Mouse (Mus musculus) lung, embryonic 15.5 days (tissue): ENCODE results near the gene Mmp8. TPM values are rescaled to one million over a fixed set of nuclear protein-coding genes. Genes with fewer than 3 reads are reported as not detected.
A peak's percentile ranks its signal among the peaks of the same experiment; 100 is the strongest.

Experiments used
- ATAC-seq: fragments of 200-750 bp; cut with Nextera tagmentation; 2 replicates; pipeline ENCODE4 v1.8.0; 2017; ENCODE audit warnings: moderate number of reproducible peaks, borderline replicate concordance; ENCODE audit not compliant: low FRiP score, low TSS enrichment; ENCODE audit errors: extremely low read depth
- H3K27ac ChIP-seq: fragments of 300-500 bp; sonication (generic); 2 replicates; pipeline ENCODE4 v1.5.1; 2015; ENCODE audit warnings: moderate library complexity, mild to moderate bottlenecking, inconsistent platforms
- H3K27me3 ChIP-seq: fragments of 300-500 bp; sonication (generic); 2 replicates; pipeline ENCODE4 v1.6.1; 2015; ENCODE audit warnings: inconsistent platforms
- H3K36me3 ChIP-seq: fragments of 300-500 bp; sonication (generic); 2 replicates; pipeline ENCODE4 v1.6.1; 2015; ENCODE audit warnings: inconsistent platforms
- H3K4me1 ChIP-seq: fragments of 300-500 bp; sonication (generic); 2 replicates; pipeline ENCODE4 v1.6.1; 2015; ENCODE audit warnings: inconsistent platforms
- H3K4me2 ChIP-seq: fragments of 300-500 bp; sonication (generic); 2 replicates; pipeline ENCODE4 v1.6.1; 2015; ENCODE audit warnings: inconsistent platforms, mild to moderate bottlenecking, moderate library complexity
- H3K4me3 ChIP-seq: fragments of 300-500 bp; sonication (generic); 2 replicates; pipeline ENCODE4 v1.5.1; 2015; ENCODE audit warnings: mild to moderate bottlenecking, inconsistent platforms
- H3K9ac ChIP-seq: fragments of 300-500 bp; sonication (generic); 2 replicates; pipeline ENCODE4 v1.6.1; 2015; ENCODE audit warnings: inconsistent platforms
- H3K9me3 ChIP-seq: fragments of 300-500 bp; sonication (generic); 2 replicates; pipeline ENCODE4 v1.6.1; 2016; ENCODE audit warnings: inconsistent platforms
- WGBS: fragments of 180-500 bp; shearing (Covaris S2); methylation state at CpG from one replicate; pipeline ENCODE4 v1.1.7; 2015; 5-methylcytosine and 5-hydroxymethylcytosine counted together
- polyA plus RNA-seq: library from polyadenylated mRNA; unstranded; fragments of >200 nt; fragmentation: Nextera tagmentation; extraction: Ambion mirVana; gene quantifications from 2 replicates; pipeline ENCODE4 v1.2.1, GENCODE M21; 2015

Mmp8 gene
- polyA plus RNA-seq, 1 experiment from 2014 or later = 2.0 TPM

DNA sequence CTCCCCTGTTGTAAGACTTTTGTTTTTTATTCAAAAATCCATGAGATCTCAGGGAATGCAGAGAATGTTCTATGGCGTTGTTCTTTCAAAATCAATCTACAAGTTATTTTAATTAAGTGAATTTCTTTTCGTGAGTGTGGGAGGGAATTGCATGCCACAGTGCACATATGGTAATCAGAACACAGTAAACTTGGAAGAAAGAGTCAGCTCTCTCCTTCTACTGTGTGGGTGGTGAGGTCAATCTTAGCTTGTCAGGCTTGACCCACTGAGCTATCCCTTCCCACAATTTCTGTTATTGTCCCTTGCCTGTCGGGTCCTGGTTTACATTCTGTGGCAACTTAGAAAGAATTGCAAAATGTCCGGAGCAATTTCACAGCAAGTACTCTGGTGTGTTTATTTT, 1.8 kb downstream of the Mmp8 start:
- no peak for ATAC-seq
- no peak overlapping the region for H3K4me2 ChIP-seq
- no peak overlapping the region for H3K9ac ChIP-seq
- H3K27ac ChIP-seq = no peak overlapping the region
- no peaks in the 10 kb centered on the region for H3K27me3 ChIP-seq
- WGBS = 53% methylated on average over 4 of the region's 4 CpGs
- no peaks in the 10 kb centered on the region for H3K36me3 ChIP-seq
- H3K4me1 ChIP-seq = 0 out of 2 replicates have a peak, but pooled peaks cover 8% of the 10 kb centered on the region
- H3K4me3 ChIP-seq = no peak overlapping the region
- H3K9me3 ChIP-seq = no peaks in the 10 kb centered on the region

DNA sequence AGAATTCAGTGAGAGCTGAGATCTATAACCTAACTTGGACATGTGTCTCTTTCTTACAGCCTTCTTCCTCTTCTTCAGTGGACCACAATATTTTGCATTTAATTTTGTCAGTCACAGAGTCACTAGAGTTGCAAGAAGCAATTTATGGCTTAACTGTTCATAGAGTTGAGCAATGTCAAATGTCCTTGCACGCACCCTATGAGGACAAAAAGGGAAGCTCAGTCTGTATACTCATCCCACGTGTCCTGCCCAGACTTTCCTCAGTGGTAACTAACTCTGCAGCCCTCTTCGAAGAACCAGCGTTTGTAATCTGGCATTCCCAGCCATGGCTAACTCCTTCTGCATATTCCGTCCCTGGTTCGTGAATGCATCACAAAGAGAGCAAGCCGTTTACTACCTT, 9.1 kb downstream of the Mmp8 start:
- WGBS = 38% methylated on average over 7 of the region's 7 CpGs
- H3K9ac ChIP-seq = no peak overlapping the region
- H3K4me3 ChIP-seq = no peak overlapping the region
- H3K27ac ChIP-seq = no peak overlapping the region; the same call in 1 of the 2 replicates
- H3K36me3 ChIP-seq = no peaks in the 10 kb centered on the region
- H3K27me3 ChIP-seq = no peaks in the 10 kb centered on the region
- H3K4me2 ChIP-seq = no peak overlapping the region
- H3K4me1 ChIP-seq = no peaks in the 10 kb centered on the region
- ATAC-seq = peak; percentile 56; the same call in 1 of the 2 replicates
- H3K9me3 ChIP-seq = no peaks in the 10 kb centered on the region

DNA sequence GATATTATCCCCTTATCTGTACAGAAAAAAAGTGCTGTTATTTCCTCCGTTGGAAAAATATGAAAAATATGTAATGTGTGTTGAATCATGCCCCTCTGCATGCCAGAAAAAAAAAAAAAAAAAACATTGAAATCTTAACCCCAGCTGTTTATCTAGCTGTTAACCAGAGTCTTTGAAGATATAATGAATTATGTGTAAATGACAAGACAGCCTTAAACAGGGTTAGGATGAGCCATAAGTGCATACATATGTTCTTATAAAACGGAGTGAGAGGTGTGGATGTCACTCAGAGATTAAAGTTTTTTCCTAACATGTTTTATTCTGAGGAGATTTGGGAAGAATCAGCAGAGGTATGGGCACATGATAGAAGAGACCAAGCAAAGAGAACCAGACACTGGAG, 9.7 kb downstream of the Mmp8 start:
- Histone ChIP-seq H3K4me2 (no peak overlapping the region), H3K4me3 (no peak overlapping the region), H3K27me3 (no peaks in the 10 kb centered on the region), H3K9me3 (no peaks in the 10 kb centered on the region), H3K4me1 (0 out of 2 replicates have a peak, but pooled peaks cover 3% of the 10 kb centered on the region), H3K9ac (no peak overlapping the region), H3K27ac (no peak overlapping the region), H3K36me3 (no peaks in the 10 kb centered on the region)
- peak; percentile 22; the same call in 1 of the 2 replicates for ATAC-seq
- WGBS = 24% methylated on average over 2 of the region's 2 CpGs

DNA sequence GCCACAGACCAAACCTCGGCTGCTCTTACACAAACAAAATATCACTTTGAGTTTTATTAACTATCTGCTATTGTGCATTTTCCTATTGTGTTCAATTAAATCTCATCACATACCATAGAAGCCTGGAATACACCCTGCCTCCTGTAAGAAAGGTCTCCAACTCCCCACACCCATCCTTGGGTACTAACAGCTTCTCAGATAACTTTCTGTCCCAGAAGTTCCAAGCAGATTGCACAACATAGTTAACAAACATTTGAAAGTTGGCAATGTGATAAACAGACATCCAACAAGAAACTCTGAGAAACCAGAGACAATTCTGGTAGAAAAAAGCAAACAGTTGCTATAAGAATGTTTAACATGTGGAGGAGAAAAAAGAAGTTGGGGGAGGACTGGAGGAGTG, 12.2 kb downstream of the Mmp8 start:
- no peaks in the 10 kb centered on the region for H3K27me3 ChIP-seq
- H3K9me3 ChIP-seq = no peaks in the 10 kb centered on the region
- no peak overlapping the region for H3K4me3 ChIP-seq
- no peak for ATAC-seq
- H3K4me2 ChIP-seq = no peak overlapping the region
- no peak overlapping the region for H3K9ac ChIP-seq
- WGBS = 58% methylated on average over 1 of the region's 1 CpGs
- no peaks in the 10 kb centered on the region for H3K36me3 ChIP-seq
- no peak overlapping the region for H3K27ac ChIP-seq
- H3K4me1 ChIP-seq = peaks cover 7% of the 10 kb centered on the region; the same call in 1 of the 2 replicates

DNA sequence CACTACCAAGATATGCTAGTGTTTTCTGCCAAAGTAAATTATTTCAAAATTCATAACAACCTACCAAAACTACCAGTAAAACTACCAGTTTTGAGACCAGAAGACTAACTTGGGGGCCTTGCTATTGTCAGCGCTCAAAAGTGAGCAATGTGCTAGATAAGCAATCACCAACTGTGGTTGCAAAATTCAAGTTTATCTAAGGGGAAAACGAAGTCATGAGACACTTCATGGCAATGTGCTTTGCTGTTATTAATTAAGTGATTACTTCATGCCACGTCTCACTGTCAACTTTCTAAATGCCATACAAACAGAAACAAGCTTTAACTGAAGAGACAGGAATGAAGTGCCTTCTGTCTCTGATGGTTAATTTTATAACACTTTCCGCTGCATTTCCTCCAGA, 12.9 kb downstream of the Mmp8 start, which contains the start of gene Mmp27:
Gene Mmp27, plus strand, starts transcription at position 235 of the 400 bp plus-strand sequence.
- Histone ChIP-seq H3K9me3 (no peaks in the 10 kb centered on the region), H3K36me3 (no peaks in the 10 kb centered on the region), H3K4me2 (no peak within 1 kb of the TSS), H3K4me3 (no peak within 1 kb of the TSS), H3K4me1 (peaks cover 7% of the 10 kb centered on the region; the same call in 1 of the 2 replicates), H3K27ac (no peak within 1 kb of the TSS), H3K9ac (no peak within 1 kb of the TSS), H3K27me3 (no peaks in the 10 kb centered on the region)
- no peak for ATAC-seq
- WGBS = 40% methylated on average over 4 of the region's 4 CpGs

DNA sequence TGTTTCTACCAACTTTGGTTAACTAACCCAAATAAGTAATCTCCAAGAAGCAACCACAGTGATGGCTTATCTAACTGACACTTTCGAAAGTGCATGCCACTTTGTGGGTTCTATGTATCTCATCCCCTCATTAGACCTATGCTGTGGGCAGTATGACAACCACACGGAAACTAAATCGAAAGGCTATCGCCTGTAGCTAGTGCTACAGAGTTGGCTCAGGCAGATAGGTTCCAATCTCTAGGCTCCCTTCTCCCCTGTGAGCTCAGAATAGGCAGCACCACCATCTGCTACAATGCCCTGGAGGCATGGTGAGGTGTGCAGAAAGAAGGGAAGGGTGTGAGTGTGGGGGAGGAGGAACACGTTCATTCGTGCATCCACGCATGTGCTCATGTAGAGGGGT, 13.9 kb downstream of the Mmp8 start:
- Histone ChIP-seq H3K27ac (no peak overlapping the region), H3K4me2 (no peak overlapping the region), H3K27me3 (no peaks in the 10 kb centered on the region), H3K4me3 (no peak overlapping the region), H3K4me1 (peaks cover 7% of the 10 kb centered on the region; the same call in 1 of the 2 replicates), H3K9ac (no peak overlapping the region), H3K9me3 (no peaks in the 10 kb centered on the region), H3K36me3 (no peaks in the 10 kb centered on the region)
- no peak for ATAC-seq
- WGBS = 94% methylated on average over 7 of the region's 7 CpGs

DNA sequence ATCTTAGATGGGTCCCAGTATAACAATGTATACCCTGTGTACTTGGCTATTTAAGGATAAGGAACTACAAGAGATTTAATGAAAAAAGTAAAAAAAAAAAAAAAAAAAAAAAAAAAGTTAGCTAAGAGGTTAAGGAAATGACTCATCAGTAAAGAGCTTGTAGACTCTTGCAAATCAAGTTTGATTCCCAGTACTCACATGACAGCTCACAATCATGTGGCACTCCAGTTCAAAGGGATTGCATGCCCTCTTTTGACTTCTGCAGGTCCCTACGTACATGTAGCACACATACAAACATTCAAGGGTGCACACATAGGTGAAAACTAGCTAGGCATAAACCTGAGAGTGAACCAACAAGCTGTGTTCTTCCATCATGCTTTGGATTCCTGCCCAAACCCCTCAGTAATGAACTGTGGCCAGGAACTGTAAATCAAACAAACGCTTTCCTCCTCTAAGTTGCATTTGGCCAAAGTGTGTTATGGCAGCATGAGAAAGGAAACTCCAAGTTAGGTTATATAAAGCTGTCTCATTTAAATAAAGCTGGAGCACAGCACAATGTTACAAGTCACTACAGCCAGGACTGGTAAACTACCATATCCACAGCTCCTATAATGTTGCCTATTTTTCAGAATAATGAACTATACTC, 14.5 kb downstream of the Mmp8 start:
- no peak overlapping the region for H3K4me3 ChIP-seq
- 30% methylated on average over 2 of the region's 2 CpGs for WGBS
- H3K27ac ChIP-seq = no peak overlapping the region
- peak; percentile 57; the same call in 1 of the 2 replicates for ATAC-seq
- no peaks in the 10 kb centered on the region for H3K36me3 ChIP-seq
- H3K4me2 ChIP-seq = no peak overlapping the region
- H3K9ac ChIP-seq = no peak overlapping the region
- peaks cover 7% of the 10 kb centered on the region; the same call in 1 of the 2 replicates for H3K4me1 ChIP-seq
- no peaks in the 10 kb centered on the region for H3K9me3 ChIP-seq
- no peaks in the 10 kb centered on the region for H3K27me3 ChIP-seq

DNA sequence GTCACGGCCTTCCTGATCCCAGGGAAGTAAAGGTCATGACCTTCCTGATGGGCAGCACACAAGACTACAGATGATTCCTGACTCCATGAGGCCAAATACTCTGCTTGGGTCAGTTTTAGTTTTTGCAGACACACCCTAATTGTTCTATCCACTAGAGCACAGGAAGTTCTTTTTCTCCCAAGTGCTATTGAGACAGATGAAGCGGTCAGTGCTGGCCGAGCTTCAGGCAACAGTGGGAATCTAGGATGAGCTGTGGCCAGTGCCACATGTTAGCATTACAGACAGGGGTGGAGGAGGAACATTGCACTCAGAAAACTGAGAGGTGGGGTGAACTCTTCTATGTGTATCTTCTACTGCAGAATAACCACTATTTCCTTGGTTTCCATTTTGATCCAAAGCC, 17.3 kb downstream of the Mmp8 start:
- Histone ChIP-seq H3K9me3 (no peaks in the 10 kb centered on the region), H3K9ac (no peak overlapping the region), H3K27me3 (no peaks in the 10 kb centered on the region), H3K4me3 (no peak overlapping the region), H3K36me3 (no peaks in the 10 kb centered on the region), H3K4me1 (peaks cover 7% of the 10 kb centered on the region; the same call in 1 of the 2 replicates), H3K4me2 (no peak overlapping the region), H3K27ac (no peak overlapping the region)
- WGBS = 82% methylated on average over 3 of the region's 3 CpGs
- no peak for ATAC-seq

DNA sequence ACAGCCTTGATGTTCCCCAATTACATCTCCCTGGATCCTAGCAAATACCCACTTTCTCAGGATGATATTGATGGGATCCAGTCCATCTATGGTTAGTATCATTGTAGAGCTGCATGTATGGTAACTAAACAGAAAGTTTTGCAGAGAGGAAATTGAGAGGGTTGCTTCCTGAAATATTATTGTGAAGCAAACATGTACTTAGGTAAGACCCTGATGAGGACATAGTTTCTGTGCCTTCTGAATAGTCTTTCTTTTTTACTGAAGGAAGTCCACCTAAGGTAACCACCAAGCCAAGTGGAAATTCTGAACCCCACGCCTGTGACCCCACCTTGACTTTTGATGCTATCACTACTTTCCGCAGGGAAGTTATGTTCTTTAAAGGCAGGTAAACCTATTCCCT, 19.1 kb downstream of the Mmp8 start:
- Histone ChIP-seq H3K9ac (no peak overlapping the region), H3K4me2 (no peak overlapping the region), H3K4me1 (peaks cover 7% of the 10 kb centered on the region; the same call in 1 of the 2 replicates), H3K36me3 (no peaks in the 10 kb centered on the region), H3K9me3 (no peaks in the 10 kb centered on the region), H3K27me3 (no peaks in the 10 kb centered on the region), H3K27ac (no peak overlapping the region), H3K4me3 (no peak overlapping the region)
- 85% methylated on average over 2 of the region's 2 CpGs for WGBS
- no peak for ATAC-seq

DNA sequence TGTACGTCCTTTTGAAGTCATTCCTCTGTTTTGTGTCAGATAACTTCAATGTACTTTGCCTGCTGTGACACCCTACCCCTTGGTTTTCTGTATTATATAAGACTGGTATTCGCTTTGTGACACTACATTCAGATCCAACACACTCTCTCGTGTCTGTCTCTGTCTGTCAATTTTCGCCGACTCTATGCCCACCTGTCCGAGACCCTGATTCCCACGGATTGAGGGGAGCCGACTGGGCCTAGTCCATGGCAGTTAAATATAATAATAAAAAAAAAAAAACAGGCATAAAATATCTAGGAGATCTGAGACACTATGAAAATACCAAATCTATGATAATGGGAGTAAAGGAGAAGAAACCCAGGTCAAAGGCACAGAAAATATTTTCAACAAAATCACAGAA, 31.8 kb downstream of the Mmp8 start:
- Histone ChIP-seq H3K27ac (no peak overlapping the region), H3K36me3 (no peaks in the 10 kb centered on the region), H3K4me2 (no peak overlapping the region), H3K4me3 (no peak overlapping the region), H3K27me3 (no peaks in the 10 kb centered on the region), H3K9ac (no peak overlapping the region), H3K4me1 (peaks cover 4% of the 10 kb centered on the region; the same call in 1 of the 2 replicates), H3K9me3 (no peaks in the 10 kb centered on the region)
- WGBS = 62% methylated on average over 8 of the region's 8 CpGs
- ATAC-seq = no peak

DNA sequence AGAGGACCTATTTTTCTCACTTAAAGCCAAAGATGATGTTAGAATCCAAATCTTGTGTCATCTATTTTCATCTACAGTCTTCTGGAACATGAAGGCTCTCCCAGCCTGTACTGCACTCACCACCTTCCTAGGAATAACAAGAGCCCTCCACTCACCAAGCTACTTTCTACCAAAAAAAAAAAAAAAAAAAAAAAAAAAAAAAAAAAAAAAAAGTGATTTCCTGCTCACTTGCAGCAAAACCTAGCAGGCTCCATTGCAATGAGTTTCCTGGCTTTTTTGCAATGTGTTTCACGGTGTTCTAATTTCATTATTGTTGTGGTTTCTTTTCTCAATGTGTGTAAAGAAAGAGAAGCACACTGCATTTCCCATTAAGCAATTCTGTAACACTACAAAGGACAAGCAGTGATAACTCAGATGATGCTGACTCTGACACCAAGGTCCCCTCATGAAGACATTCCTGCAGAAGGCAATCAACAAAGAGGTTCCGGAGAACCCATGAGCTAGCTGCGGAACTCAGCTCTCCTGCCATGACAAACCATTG, 35.1 kb downstream of the Mmp8 start:
- Histone ChIP-seq H3K4me1 (peaks cover 4% of the 10 kb centered on the region; the same call in 1 of the 2 replicates), H3K4me3 (no peak overlapping the region), H3K4me2 (no peak overlapping the region), H3K27ac (no peak overlapping the region), H3K9me3 (no peaks in the 10 kb centered on the region), H3K9ac (no peak overlapping the region), H3K27me3 (no peaks in the 10 kb centered on the region), H3K36me3 (no peaks in the 10 kb centered on the region)
- WGBS = 91% methylated on average over 3 of the region's 3 CpGs
- ATAC-seq = no peak

DNA sequence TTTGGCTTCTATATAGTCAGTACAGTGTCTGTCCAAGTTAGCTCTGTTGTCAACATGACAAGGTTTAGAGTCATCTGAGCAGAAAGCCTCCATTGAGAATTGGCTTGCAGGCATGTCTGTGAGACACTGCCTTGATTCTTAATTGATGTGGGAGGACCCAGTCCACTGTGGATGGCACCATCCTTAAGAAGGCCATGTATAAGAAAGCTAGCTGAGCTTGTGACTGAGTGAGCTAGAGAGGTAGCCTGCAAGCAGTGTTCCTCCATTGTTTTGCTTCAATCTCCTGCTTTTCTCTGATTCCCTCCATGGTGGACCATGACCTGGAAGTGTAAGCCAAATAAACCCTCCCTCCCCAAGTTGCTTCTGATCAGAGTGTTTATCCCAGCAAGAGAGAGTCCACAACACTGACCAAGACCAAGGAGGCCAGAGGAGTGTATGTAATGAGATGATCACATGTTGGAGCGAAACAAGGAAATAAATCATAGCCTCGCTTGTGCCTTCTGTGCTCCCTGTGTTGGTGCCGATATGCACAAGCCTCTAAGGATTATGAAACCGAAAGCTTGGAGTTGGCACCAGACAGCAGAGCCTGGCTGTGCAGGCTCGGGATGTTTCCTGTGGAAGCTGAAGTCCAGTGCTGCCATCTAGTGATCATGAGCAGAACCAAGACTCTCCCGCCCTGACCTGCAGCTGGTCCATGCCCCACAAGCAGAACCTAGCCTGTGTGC, 36.7 kb downstream of the Mmp8 start:
- no peaks in the 10 kb centered on the region for H3K27me3 ChIP-seq
- ATAC-seq = peak; percentile 97
- H3K4me2 ChIP-seq = peak overlapping the region; percentile 52
- H3K4me1 ChIP-seq = peaks cover 4% of the 10 kb centered on the region; the same call in 1 of the 2 replicates
- peak overlapping the region; percentile 25 for H3K9ac ChIP-seq
- peak overlapping the region; percentile 37 for H3K4me3 ChIP-seq
- H3K36me3 ChIP-seq = no peaks in the 10 kb centered on the region
- no peak overlapping the region for H3K27ac ChIP-seq
- 7% methylated on average over 6 of the region's 6 CpGs for WGBS
- H3K9me3 ChIP-seq = no peaks in the 10 kb centered on the region
